Mouse (Mus musculus) central nervous system, embryonic 11.5 days (tissue): Measurements from ENCODE around the gene Gm49369. TPM values are rescaled to one million over a fixed set of nuclear protein-coding genes. Genes with fewer than 3 reads are reported as not detected.

Experiments
- polyA plus RNA-seq: library from polyadenylated mRNA; depleted of rRNA; stranded (reverse); fragments of >200 nt; gene quantifications from 2 replicates; pipeline ENCODE4 v1.2.3, GENCODE M21; 2012; rRNA removed

Gene Gm49369
- 42.8 TPM in 1 of 2 replicates, not detected in the other for polyA plus RNA-seq

DNA sequence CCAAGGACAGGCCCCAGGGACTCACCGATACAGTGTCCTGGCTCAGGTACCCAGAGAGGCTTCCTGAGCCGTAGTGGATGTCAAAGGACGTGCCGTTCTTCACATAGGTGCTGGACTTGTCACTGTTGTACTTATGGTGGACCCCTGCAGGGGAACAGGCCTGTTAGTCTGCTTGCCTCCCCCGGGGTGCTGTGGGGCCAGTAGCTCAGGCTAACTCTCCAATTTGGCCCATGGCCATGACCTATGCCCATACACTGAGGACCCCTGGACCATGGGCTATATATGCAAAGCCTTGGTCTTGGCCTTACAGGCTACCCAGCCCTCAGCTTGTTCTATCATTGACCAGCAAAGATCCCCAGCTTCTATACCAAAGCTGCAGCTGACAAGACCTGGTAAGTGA is at the start of gene Gm49369:
Gene Gm49369, minus strand, starts transcription at position 101 of the 400 bp plus-strand sequence.

DNA sequence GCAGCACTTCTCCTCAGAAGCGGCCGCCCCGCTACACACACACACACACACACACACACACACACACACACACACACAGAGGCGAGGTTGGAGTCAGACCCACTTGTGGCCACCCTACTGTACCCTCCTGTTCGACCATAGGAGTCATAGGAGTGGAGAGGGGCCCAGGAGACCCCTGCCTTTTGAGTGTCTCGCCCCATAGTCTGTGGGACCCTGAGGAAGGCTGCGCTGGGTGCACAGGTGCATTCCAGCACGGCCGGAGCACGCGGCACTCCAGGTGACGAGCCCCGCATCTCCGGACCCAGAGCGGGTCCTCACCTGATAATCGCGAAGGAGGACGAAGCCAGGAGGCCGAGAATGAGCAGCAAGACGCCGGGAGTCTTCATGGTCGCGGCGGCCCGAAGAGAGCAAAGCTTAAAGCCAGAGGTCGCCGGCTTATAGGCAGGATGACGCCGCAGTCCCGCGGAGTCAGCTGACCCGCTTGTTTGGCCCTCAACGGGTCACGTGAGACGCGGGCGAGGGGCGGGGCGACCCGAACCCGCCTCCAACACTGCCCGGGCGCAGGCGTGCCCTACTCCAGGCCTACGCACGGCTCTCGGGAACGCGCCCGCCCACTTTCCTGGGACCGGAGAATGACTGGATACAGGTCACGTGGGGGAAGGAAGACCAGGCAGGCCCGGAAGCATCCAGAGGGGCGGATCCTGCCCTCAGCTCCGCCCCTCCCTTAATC is 5.1 kb upstream of the Gm49369 start, which contains the start of gene Ctsd:
Gene Ctsd, minus strand, starts transcription at position 620 of the 730 bp plus-strand sequence.

DNA sequence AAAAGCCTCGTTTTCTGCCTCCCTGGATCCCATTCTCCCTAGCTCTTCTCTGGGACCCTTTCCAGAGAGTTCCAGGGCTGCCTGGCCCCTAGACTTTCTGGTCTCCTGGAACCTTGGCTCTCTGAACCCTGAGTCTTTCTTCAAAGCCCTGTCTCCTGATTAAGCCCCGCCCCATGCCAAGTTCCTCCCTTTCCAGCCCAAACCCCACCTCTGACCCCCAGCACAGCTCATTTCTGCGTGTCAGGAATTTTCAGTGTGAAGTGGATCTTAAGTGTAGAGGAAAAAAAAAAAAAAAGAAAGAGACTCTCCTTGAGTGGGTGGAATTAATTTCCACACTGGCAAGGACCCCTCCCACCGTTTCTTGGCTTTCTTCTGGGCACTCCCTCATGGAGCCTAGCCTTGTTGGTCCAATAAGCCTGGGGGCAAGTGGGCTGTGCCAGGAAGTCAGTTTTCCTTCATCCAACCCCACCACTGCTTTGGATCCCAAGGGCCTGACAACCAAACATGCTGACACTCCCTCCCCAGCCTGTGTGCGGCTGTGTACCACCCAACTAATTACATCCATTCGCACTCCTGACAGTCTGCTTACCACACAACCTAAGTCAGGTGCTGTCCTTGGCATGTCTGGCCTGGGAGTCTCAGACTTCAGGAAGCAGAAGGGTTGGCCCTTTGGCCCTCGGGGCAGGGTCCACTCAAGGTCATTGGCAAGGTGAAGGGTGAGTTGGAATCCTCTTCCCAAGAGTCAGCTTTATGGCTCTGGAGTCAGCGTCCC is 8.6 kb downstream of the Gm49369 start, which contains the start of gene Ifitm10:
Gene Ifitm10, minus strand, starts transcription at position 113 of the 772 bp plus-strand sequence.

Other genes with a start within 250 kb of the Gm49369 start
- not detected in 2 replicates for gene Gm39115, start 246.6 kb downstream of the Gm49369 start, polyA plus RNA-seq
- not detected in 2 replicates for gene Gm45337, start 238.1 kb downstream of the Gm49369 start, polyA plus RNA-seq
- not detected in 2 replicates for gene Gm29735, start 225.6 kb downstream of the Gm49369 start, polyA plus RNA-seq
- gene Gm4553, start 216.9 kb downstream of the Gm49369 start, polyA plus RNA-seq = not detected in 2 replicates
- gene Krtap5-2, start 206.7 kb downstream of the Gm49369 start, polyA plus RNA-seq = not detected in 2 replicates
- not detected in 2 replicates for gene Gm10153, start 192.3 kb downstream of the Gm49369 start, polyA plus RNA-seq
- not detected in 2 replicates for gene Krtap5-3, start 181.3 kb downstream of the Gm49369 start, polyA plus RNA-seq
- not detected in 2 replicates for gene Gm7579, start 170.8 kb downstream of the Gm49369 start, polyA plus RNA-seq
- not detected in 2 replicates for gene Krtap5-5, start 152.7 kb downstream of the Gm49369 start, polyA plus RNA-seq
- gene Gm40460, start 141.6 kb downstream of the Gm49369 start, polyA plus RNA-seq = not detected in 2 replicates
- gene Gm2431, start 124.3 kb downstream of the Gm49369 start, polyA plus RNA-seq = not detected in 2 replicates
- not detected in 2 replicates for gene Gm4559, start 108.3 kb downstream of the Gm49369 start, polyA plus RNA-seq
- gene Krtap5-1, start 85.5 kb downstream of the Gm49369 start, polyA plus RNA-seq = not detected in 2 replicates
- not detected in 2 replicates for gene Krtap5-4, start 79.1 kb downstream of the Gm49369 start, polyA plus RNA-seq
- gene Ifitm10, start 8.9 kb downstream of the Gm49369 start, polyA plus RNA-seq = 0.32 and 0.62 TPM in 2 replicates
- 73.0 and 126 TPM in 2 replicates for gene Ctsd, start 5.4 kb upstream of the Gm49369 start, polyA plus RNA-seq
- gene Syt8, start 52.2 kb upstream of the Gm49369 start, polyA plus RNA-seq = 0.34 and 0.88 TPM in 2 replicates
- gene Tnni2, start 59.1 kb upstream of the Gm49369 start, polyA plus RNA-seq = 3.3 and 5.1 TPM in 2 replicates
- 20.5 and 42.6 TPM in 2 replicates for gene Lsp1, start 78.1 kb upstream of the Gm49369 start, polyA plus RNA-seq
- gene Tnnt3, start 116.2 kb upstream of the Gm49369 start, polyA plus RNA-seq = 2.6 and 6.1 TPM in 2 replicates
- gene Mrpl23, start 150.0 kb upstream of the Gm49369 start, polyA plus RNA-seq = 77.1 and 103 TPM in 2 replicates